Mouse (Mus musculus): ENCODE measurements at regions not wholly inside any gene's neighbourhood (a gene's known extent, or its start where the extent isn't known, plus 50 kb on each side); places are given as distances from the start of the nearest gene placed in this dataset.
A peak's percentile ranks its signal among the peaks of the same experiment; 100 is the strongest.

- no peak for DNase-seq (ENCODE audit: low spot score in 2 of 2)
These were observed 204.3 kb upstream of the Ntm start for GRCm38 (mm10) chr9:30167223-30167622.

DNA sequence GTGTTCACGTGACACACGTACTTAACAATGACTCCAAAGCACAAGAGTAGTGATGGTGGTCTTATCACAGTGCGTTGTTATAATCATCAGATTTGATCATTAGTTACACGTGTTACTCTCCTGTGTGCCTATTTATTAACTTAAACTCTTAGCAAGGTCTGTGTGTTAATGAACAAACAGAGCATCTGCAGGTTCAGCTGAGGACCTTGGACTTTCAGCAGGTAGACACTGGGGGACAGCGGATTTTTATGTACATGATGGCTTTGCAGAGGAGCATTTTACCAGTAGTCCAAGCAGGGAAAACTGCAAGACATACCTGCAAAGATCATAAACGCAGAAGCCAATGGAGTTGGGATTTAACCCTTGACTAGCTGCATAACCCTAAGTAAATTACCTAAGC is 211.7 kb upstream of the Ntm start:
- no peak for DNase-seq (ENCODE audit: low spot score in 2 of 2)

DNA sequence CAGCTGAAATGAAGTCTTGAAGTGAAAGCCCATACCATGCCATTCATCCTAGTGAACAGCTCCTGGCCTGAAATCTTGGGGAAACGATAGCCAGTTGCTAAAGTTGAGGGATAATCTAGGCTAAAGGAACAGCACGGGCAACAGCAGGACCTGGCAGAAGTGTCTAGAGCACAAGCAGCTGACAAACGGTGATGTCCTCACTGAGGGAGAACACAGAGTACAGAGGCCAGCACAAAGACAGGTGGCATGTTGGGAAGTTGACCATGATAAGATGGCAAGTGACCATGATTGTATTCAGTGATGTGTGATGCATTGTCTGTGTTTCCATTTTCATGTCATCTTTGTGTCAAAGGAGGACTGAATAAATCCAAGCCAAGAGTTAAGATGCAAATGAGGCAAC is 212.4 kb upstream of the Ntm start:
- no peak for DNase-seq (ENCODE audit: low spot score in 2 of 2)

GRCm38 (mm10) chr9:30183409-30183808 is 220.5 kb upstream of the Ntm start:
- no peak for DNase-seq (ENCODE audit: low spot score in 2 of 2)

DNA sequence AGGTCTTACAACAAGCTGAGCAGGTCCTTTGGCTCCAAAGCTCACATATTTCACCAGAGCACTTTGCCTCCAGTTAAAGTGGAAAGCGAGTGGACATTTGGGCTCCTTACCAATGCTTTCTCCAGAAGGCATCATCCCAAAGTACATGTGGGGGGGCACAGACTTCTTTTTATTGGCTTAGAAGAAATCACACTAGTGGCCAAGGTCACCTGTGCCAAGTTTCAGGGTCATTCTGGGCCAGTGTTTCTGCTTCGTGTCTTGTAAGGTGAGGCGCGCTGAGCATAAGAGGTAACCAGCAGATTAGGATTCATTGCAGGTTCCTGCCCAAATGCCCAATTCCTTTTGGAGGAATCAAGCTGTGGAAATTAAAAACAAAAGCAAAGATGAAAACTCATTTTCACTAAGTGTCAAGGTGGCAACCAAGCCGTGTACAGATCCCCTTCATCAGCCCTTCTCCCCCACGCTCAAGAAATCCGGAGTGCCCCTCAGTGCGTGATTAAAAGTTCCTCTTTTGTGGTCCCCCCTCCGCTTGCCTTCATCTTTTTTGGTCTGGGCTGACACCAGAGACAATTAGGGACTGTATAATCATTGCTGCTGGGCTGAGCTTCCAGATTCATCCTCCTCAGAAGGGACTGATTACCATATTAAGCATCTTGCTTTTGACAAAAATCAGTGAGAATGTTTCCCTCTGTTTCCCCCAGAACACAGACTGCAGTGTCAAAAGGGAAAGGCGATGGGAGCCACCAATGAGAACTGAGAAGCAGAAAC is 222.2 kb upstream of the Ntm start:
- DNase-seq (ENCODE audit: low spot score in 2 of 2) = no peak

DNA sequence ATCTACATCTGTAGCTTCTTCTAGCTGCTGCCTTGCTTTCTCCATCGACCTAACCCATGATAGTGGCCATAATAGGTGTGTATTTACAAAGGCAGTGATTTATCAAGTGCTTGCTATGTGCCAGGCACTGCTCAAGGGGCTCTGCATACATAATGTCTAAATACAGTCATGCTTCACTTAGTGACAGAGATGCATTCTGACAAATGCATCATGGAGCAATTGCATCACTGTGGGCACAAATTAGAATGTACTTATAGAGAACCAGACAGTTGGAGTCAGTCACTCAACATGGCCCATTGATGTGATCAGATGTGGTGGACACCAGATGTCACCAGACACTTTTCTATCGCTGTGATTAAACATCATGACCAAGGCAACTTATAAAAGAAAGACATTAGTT is 223.3 kb upstream of the Ntm start:
- no peak for DNase-seq (ENCODE audit: low spot score in 2 of 2)

GRCm38 (mm10) chr9:30190078-30190477 is 227.1 kb upstream of the Ntm start:
- DNase-seq (ENCODE audit: low spot score in 2 of 2) = no peak

- DNase-seq (ENCODE audit: low spot score in 2 of 2) = no peak
These were observed 228.2 kb upstream of the Ntm start for GRCm38 (mm10) chr9:30191119-30191518.

DNA sequence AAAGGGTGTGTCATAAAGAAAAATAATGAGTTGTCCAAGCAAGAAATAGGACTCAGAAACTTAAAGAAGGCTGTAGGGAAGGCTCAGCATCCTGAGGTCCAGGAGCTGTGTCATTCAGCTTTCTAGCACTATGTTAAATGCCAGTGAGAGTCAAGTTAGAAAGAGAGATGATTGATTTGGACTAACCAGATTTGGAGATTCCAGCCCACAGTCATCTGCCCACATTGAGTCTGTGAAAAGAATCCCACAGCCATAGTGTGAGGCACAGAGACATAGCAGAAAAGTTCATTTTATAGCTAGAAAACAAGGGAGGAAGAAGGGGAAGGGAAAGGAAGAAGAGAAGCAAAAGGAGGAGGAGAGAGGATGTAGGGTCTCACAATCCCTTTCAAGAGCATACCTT is 229.0 kb upstream of the Ntm start:
- DNase-seq (ENCODE audit: low spot score in 2 of 2) = no peak

GRCm38 (mm10) chr9:30194866-30195265 is 231.9 kb upstream of the Ntm start:
- no peak for DNase-seq (ENCODE audit: low spot score in 2 of 2)

- DNase-seq (ENCODE audit: low spot score in 2 of 2) = no peak
These were observed 224.5 kb upstream of the Snx19 start for GRCm38 (mm10) chr9:30202411-30202810.

DNA sequence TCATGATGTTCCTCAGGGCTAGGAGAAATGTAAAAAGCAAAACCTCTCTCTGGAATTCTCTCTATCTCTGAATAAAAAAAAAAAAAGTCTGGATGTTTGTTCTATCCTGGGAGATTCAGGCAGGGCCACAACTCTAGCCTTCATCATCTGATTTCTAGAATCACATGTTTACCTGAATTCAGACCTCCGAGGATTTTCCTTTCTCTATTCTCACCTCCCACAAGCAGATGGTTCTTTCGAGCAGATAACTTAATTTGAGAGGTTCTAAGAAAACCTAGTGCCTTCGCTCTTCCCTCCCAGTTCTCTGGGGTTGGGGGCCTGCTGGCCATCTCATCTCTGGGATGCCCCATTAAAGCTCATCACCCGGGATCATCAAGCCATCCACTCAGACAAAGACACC is 219.3 kb upstream of the Snx19 start:
- no peak for DNase-seq (ENCODE audit: low spot score in 2 of 2)

- DNase-seq (ENCODE audit: low spot score in 2 of 2) = no peak
These were observed 217.1 kb upstream of the Snx19 start for GRCm38 (mm10) chr9:30209806-30210205.

DNA sequence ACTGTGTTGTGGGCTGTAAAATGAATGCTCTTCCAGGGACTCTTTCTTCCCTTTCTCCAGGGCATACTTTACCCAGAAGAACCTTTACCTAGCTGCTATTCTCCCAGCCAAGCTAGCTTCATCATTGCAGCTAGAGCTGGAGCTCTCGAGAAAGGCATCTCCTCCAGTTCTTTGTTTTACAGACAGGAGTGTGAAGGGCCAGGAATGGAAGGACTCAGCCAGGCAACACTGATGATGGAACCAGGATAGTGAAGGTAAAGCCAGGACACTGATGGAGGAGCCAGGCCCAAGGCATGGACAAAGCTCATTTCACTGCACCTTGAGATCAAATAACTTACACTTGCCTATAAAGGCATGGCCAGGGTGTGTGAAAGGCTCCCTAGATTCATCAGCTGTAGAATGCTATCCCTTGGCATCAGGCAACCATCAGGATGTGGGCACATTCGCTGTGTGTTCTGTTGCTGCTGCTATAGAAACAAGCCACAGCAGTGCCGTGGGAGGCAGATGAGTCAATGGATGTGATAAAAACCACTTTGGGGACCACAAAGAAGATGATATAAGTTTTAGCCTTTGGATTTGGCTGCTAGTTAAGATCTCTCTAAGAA is 214.3 kb upstream of the Snx19 start:
- DNase-seq (ENCODE audit: low spot score in 2 of 2) = no peak

- DNase-seq (ENCODE audit: low spot score in 2 of 2) = peak in 1 of 2 experiments; percentile 5
These were observed 192.3 kb upstream of the Snx19 start for GRCm38 (mm10) chr9:30234501-30235163.

- no peak for DNase-seq (ENCODE audit: low spot score in 2 of 2)
These were observed 191.1 kb upstream of the Snx19 start for GRCm38 (mm10) chr9:30235791-30236190.

DNA sequence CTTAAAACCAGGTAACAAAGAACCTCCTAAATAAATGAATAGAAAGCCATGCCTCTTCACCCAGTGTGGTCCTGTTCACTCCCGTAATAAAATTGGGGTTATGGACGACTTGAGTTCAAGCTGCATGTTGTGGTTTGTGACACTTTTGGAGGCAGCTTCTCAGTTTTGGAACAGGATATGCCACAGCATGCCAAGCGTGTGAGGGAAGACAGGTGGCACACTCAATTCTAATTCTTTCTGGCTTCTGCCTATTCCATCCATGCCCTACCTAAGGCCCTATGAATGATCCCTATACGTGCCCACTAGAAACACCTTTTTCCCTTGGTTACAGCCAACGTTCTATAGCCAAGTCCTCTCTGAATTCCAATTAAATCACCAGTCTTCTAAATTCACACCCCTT is 184.8 kb upstream of the Snx19 start:
- no peak for DNase-seq (ENCODE audit: low spot score in 2 of 2)

DNA sequence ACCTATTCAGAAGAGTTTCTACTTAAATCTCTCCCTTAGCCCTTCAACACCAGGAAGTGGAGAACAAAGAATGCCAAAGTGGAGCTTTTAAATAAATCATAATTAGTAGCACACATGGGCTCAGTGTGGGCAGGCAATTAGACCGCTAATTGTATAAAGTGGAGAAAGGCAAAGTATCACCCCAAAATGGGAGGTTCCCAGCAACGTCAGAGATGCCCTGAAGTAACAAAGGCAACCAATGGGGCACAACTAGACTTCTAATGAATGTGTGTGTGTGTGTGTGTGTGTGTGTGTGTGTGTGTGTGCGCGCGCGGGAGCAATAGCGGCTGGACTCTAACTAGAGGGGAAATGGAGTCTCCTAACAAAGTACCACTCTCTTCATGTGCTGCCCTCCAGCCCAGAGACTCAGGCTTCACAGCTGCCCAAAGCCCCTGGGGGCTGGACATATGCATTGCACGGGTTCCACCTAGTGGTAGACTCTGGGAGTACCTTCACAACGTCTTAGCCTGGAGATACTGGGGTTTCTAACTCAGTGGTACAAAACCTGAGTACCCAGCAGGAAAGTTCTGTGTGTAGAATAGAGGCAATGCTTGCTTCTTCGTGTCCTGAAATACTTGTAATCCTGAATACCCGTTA is 162.3 kb upstream of the Snx19 start:
- DNase-seq (ENCODE audit: low spot score in 2 of 2) = peak; percentile 31 to 32

GRCm38 (mm10) chr9:30271081-30271480 is 155.8 kb upstream of the Snx19 start:
- no peak for DNase-seq (ENCODE audit: low spot score in 2 of 2)

GRCm38 (mm10) chr9:30273836-30274235 is 153.1 kb upstream of the Snx19 start:
- no peak for DNase-seq (ENCODE audit: low spot score in 2 of 2)

GRCm38 (mm10) chr9:30278231-30278630 is 148.7 kb upstream of the Snx19 start:
- DNase-seq (ENCODE audit: low spot score in 2 of 2) = no peak
